Mouse (Mus musculus) mouse embryonic stem cell (cell line): Measurements from ENCODE around the gene Pi4k2a.

ENCODE experiments used
- in situ Hi-C, 2 experiments: fragments of 300-500 bp; cut with MboI; formaldehyde crosslinking; loops; 1 replicate in 1 of 2; 3 replicates in 1 of 2; pipeline ENCODE4 v1.14.3; 2019 to 2020; ENCODE audit warnings: low sequenced_read_pairs in 2 of 2, low pct_unique_long_range_greater_than_20kb in 1 of 2, mixed read lengths in 1 of 2; ENCODE audit not compliant: unreplicated experiment in 1 of 2

The Pi4k2a gene

GRCm38 (mm10) chr19:42146276-42147010 is 56.2 kb downstream of the Pi4k2a start:
- in situ Hi-C loops: loop anchor here in 1 of 2 experiments (25.0 kb wide), 1 partner anchor 684 kb away; no protein-coding TSS in a partner anchor

GRCm38 (mm10) chr19:42147170-42147768 is 57.0 kb downstream of the Pi4k2a start, which contains the start of gene Marveld1:
Gene Marveld1, plus strand, starts transcription at chr19:42147400.
- in situ Hi-C loops: loop anchor here in 1 of 2 experiments (25.0 kb wide), 1 partner anchor 685 kb away; no protein-coding TSS in a partner anchor

- in situ Hi-C loops: loop anchor here in 1 of 2 experiments (25.0 kb wide), 1 partner anchor 686 kb away; no protein-coding TSS in a partner anchor
Observed at GRCm38 (mm10) chr19:42147769-42148568, 57.7 kb downstream of the Pi4k2a start.

GRCm38 (mm10) chr19:42148569-42148860 is 58.2 kb downstream of the Pi4k2a start:
- in situ Hi-C loops: loop anchor here in 1 of 2 experiments (25.0 kb wide), 1 partner anchor 686 kb away; no protein-coding TSS in a partner anchor

- in situ Hi-C loops: no loop called here
Observed at GRCm38 (mm10) chr19:42151990-42152389, 61.7 kb downstream of the Pi4k2a start.

GRCm38 (mm10) chr19:42157493-42158237 is 67.4 kb downstream of the Pi4k2a start:
- in situ Hi-C loops: no loop called here

- in situ Hi-C loops: no loop called here
Observed at GRCm38 (mm10) chr19:42158246-42159017, 68.2 kb downstream of the Pi4k2a start.

GRCm38 (mm10) chr19:42163764-42164163 is 73.5 kb downstream of the Pi4k2a start, which contains the start of gene Zfyve27:
Gene Zfyve27, plus strand, starts transcription at chr19:42163951.
- in situ Hi-C loops: loop anchor here in 1 of 2 experiments (5.0 kb wide), 1 partner anchor 121 kb away; no protein-coding TSS in a partner anchor

- in situ Hi-C loops: loop anchor here in 1 of 2 experiments (5.0 kb wide), 1 partner anchor 122 kb away; no protein-coding TSS in a partner anchor
Observed at GRCm38 (mm10) chr19:42164188-42164587, 73.9 kb downstream of the Pi4k2a start.

- in situ Hi-C loops: no loop called here
Observed at GRCm38 (mm10) chr19:42166130-42166529, 75.9 kb downstream of the Pi4k2a start.

GRCm38 (mm10) chr19:42166766-42167165 is 76.5 kb downstream of the Pi4k2a start:
- in situ Hi-C loops: no loop called here

GRCm38 (mm10) chr19:42167489-42167888 is 77.2 kb downstream of the Pi4k2a start:
- in situ Hi-C loops: no loop called here

- in situ Hi-C loops: no loop called here
Observed at GRCm38 (mm10) chr19:42169322-42169975, 79.2 kb downstream of the Pi4k2a start.

GRCm38 (mm10) chr19:42170025-42170969 is 80.0 kb downstream of the Pi4k2a start:
- in situ Hi-C loops: no loop called here
